Mouse (Mus musculus) heart, embryonic 12.5 days (tissue): ENCODE results near the gene Edem2. TPM values are rescaled to one million over a fixed set of nuclear protein-coding genes. Genes with fewer than 3 reads are reported as not detected.

Source experiments
- ATAC-seq: fragments of 200-750 bp; cut with Nextera tagmentation; 2 replicates; pipeline ENCODE4 v1.8.0; 2017; ENCODE audit warnings: moderate TSS enrichment, moderate library complexity; ENCODE audit not compliant: insufficient number of reproducible peaks, low FRiP score
- H3K27ac ChIP-seq: fragments of 300-500 bp; sonication (generic); 2 replicates; pipeline ENCODE4 v1.5.1; 2016; ENCODE audit warnings: mild to moderate bottlenecking, moderate library complexity; ENCODE audit not compliant: poor library complexity, severe bottlenecking
- H3K27me3 ChIP-seq: fragments of 300-500 bp; sonication (generic); replicated peaks from 2 replicates; pipeline ENCODE4 v1.6.1; 2016; ENCODE audit warnings: mild to moderate bottlenecking, moderate library complexity
- H3K36me3 ChIP-seq: fragments of 300-500 bp; sonication (generic); 2 replicates; pipeline ENCODE4 v1.6.1; 2016; ENCODE audit warnings: mild to moderate bottlenecking, moderate library complexity
- H3K4me1 ChIP-seq: fragments of 300-500 bp; sonication (generic); replicated peaks from 2 replicates; pipeline ENCODE4 v1.6.1; 2016; ENCODE audit warnings: mild to moderate bottlenecking
- H3K4me2 ChIP-seq: fragments of 300-500 bp; sonication (generic); 2 replicates; pipeline ENCODE4 v1.6.1; 2016; ENCODE audit warnings: mild to moderate bottlenecking, moderate library complexity
- H3K4me3 ChIP-seq: fragments of 300-500 bp; sonication (generic); 2 replicates; pipeline ENCODE4 v1.5.1; 2016; ENCODE audit warnings: mild to moderate bottlenecking
- H3K9ac ChIP-seq: fragments of 300-500 bp; sonication (generic); 2 replicates; pipeline ENCODE4 v1.6.1; 2016; ENCODE audit warnings: mild to moderate bottlenecking, moderate library complexity
- H3K9me3 ChIP-seq: fragments of 300-500 bp; sonication (generic); replicated peaks from 2 replicates; pipeline ENCODE4 v1.6.1; 2016; ENCODE audit warnings: mild to moderate bottlenecking, moderate library complexity
- WGBS: fragments of 180-500 bp; shearing (Covaris S2); methylation state at CpG from one replicate; pipeline ENCODE4 v1.1.7; 2016; 5-methylcytosine and 5-hydroxymethylcytosine counted together
- polyA plus RNA-seq: library from polyadenylated mRNA; unstranded; fragments of >200 nt; fragmentation: Nextera tagmentation; extraction: Ambion mirVana; gene quantifications from 2 replicates; pipeline ENCODE4 v1.2.1, GENCODE M21; 2016

Gene Edem2
- polyA plus RNA-seq, 1 experiment from 2014 or later: 26.7 TPM

- H3K9ac ChIP-seq: no peak overlapping the region
- ATAC-seq: no peak
- 75% methylated on average over 5 of the region's 5 CpGs for whole genome bisulfite sequencing
Observed at GRCm38 (mm10) chr2:155735080-155735479, 5.8 kb upstream of the Edem2 start.

GRCm38 (mm10) chr2:155728742-155729141 is 533 bp downstream of the Edem2 start:
- no peak overlapping the region for H3K27ac ChIP-seq
- H3K4me1 ChIP-seq: peaks cover 6% of the 10 kb centered on the region
- H3K4me3 ChIP-seq: peak overlapping the region; percentile 87
- peak overlapping the region; percentile 93 for H3K4me2 ChIP-seq
- peaks cover 12% of the 10 kb centered on the region for H3K36me3 ChIP-seq
- H3K9ac ChIP-seq: peak overlapping the region; percentile 90
- no peaks in the 10 kb centered on the region for H3K27me3 ChIP-seq
- WGBS: 4% methylated on average over 15 of the region's 15 CpGs
- ATAC-seq: no peak
- H3K9me3 ChIP-seq: no peaks in the 10 kb centered on the region

More at GRCm38 (mm10) chr2:155735080-155735479, 5.8 kb upstream of the Edem2 start:
- Histone ChIP-seq H3K27ac (no peak overlapping the region), H3K4me3 (no peak overlapping the region), H3K4me1 (no peaks in the 10 kb centered on the region), H3K27me3 (no peaks in the 10 kb centered on the region), H3K36me3 (no peaks in the 10 kb centered on the region), H3K9me3 (no peaks in the 10 kb centered on the region), H3K4me2 (no peak overlapping the region)

- H3K4me1 ChIP-seq: peaks cover 6% of the 10 kb centered on the region
- no peaks in the 10 kb centered on the region for H3K9me3 ChIP-seq
- no peak overlapping the region for H3K27ac ChIP-seq
- no peak for ATAC-seq
- H3K4me2 ChIP-seq: no peak overlapping the region
- H3K36me3 ChIP-seq: peaks cover 15% of the 10 kb centered on the region
- WGBS: 77% methylated on average over 7 of the region's 7 CpGs
- H3K9ac ChIP-seq: no peak overlapping the region
- H3K27me3 ChIP-seq: no peaks in the 10 kb centered on the region
- H3K4me3 ChIP-seq: no peak overlapping the region
Observed at GRCm38 (mm10) chr2:155727764-155728395, 1.4 kb downstream of the Edem2 start.

- H3K27ac ChIP-seq: no peak overlapping the region
- H3K4me1 ChIP-seq: peaks cover 6% of the 10 kb centered on the region
- no peak overlapping the region for H3K4me2 ChIP-seq
- no peak for ATAC-seq
- H3K27me3 ChIP-seq: no peaks in the 10 kb centered on the region
- peaks cover 26% of the 10 kb centered on the region for H3K36me3 ChIP-seq
- no peak overlapping the region for H3K4me3 ChIP-seq
- H3K9me3 ChIP-seq: no peaks in the 10 kb centered on the region
- WGBS: 85% methylated on average over 7 of the region's 7 CpGs
- no peak overlapping the region for H3K9ac ChIP-seq
Observed at GRCm38 (mm10) chr2:155726302-155726701, 3.0 kb downstream of the Edem2 start.

GRCm38 (mm10) chr2:155724526-155724925 is 4.7 kb downstream of the Edem2 start:
- Histone ChIP-seq H3K4me2 (no peak overlapping the region), H3K27ac (no peak overlapping the region), H3K27me3 (no peaks in the 10 kb centered on the region), H3K9me3 (no peaks in the 10 kb centered on the region), H3K4me1 (peaks cover 6% of the 10 kb centered on the region), H3K9ac (no peak overlapping the region), H3K4me3 (no peak overlapping the region), H3K36me3 (peaks cover 27% of the 10 kb centered on the region)
- ATAC-seq: no peak
- WGBS: 77% methylated on average over 6 of the region's 6 CpGs

GRCm38 (mm10) chr2:155724036-155724435 is 5.2 kb downstream of the Edem2 start:
- no peak overlapping the region for H3K27ac ChIP-seq
- 34% methylated on average over 5 of the region's 5 CpGs for WGBS

GRCm38 (mm10) chr2:155720585-155720984 is 8.7 kb downstream of the Edem2 start:
- no peak for ATAC-seq
- Histone ChIP-seq H3K36me3 (peaks cover 44% of the 10 kb centered on the region), H3K9ac (no peak overlapping the region), H3K9me3 (no peaks in the 10 kb centered on the region), H3K4me3 (no peak overlapping the region), H3K4me2 (no peak overlapping the region), H3K27me3 (no peaks in the 10 kb centered on the region), H3K27ac (no peak overlapping the region), H3K4me1 (no peaks in the 10 kb centered on the region)
- 78% methylated on average over 5 of the region's 5 CpGs for WGBS

More at GRCm38 (mm10) chr2:155724036-155724435, 5.2 kb downstream of the Edem2 start:
- ATAC-seq: no peak
- H3K4me2 ChIP-seq: no peak overlapping the region
- H3K4me3 ChIP-seq: no peak overlapping the region
- H3K9me3 ChIP-seq: no peaks in the 10 kb centered on the region
- no peaks in the 10 kb centered on the region for H3K27me3 ChIP-seq
- H3K36me3 ChIP-seq: peaks cover 32% of the 10 kb centered on the region
- no peak overlapping the region for H3K9ac ChIP-seq
- H3K4me1 ChIP-seq: peaks cover 6% of the 10 kb centered on the region

- Histone ChIP-seq H3K9ac (no peak overlapping the region), H3K4me3 (no peak overlapping the region), H3K36me3 (peaks cover 64% of the 10 kb centered on the region), H3K27ac (no peak overlapping the region), H3K27me3 (no peaks in the 10 kb centered on the region), H3K4me2 (no peak overlapping the region), H3K4me1 (no peaks in the 10 kb centered on the region), H3K9me3 (no peaks in the 10 kb centered on the region)
- ATAC-seq: no peak
- WGBS: 74% methylated on average over 12 of the region's 12 CpGs
Observed at GRCm38 (mm10) chr2:155717082-155717990, 11.9 kb downstream of the Edem2 start.

GRCm38 (mm10) chr2:155710557-155710956 is 18.7 kb downstream of the Edem2 start:
- ATAC-seq: no peak
- no peaks in the 10 kb centered on the region for H3K27me3 ChIP-seq
- no peak overlapping the region for H3K4me2 ChIP-seq
- WGBS: 84% methylated on average over 11 of the region's 11 CpGs
- H3K4me3 ChIP-seq: no peak overlapping the region
- H3K4me1 ChIP-seq: peaks cover 10% of the 10 kb centered on the region
- H3K36me3 ChIP-seq: peaks cover 63% of the 10 kb centered on the region
- H3K9ac ChIP-seq: no peak overlapping the region
- no peaks in the 10 kb centered on the region for H3K9me3 ChIP-seq
- no peak overlapping the region for H3K27ac ChIP-seq

GRCm38 (mm10) chr2:155707251-155707650 is 22.0 kb downstream of the Edem2 start:
- Histone ChIP-seq H3K27me3 (no peaks in the 10 kb centered on the region), H3K4me2 (no peak overlapping the region), H3K9me3 (no peaks in the 10 kb centered on the region), H3K4me3 (no peak overlapping the region), H3K36me3 (peaks cover 49% of the 10 kb centered on the region), H3K27ac (no peak overlapping the region), H3K9ac (peak overlapping the region; percentile 48; the same call in 1 of the 2 replicates), H3K4me1 (peaks cover 13% of the 10 kb centered on the region)
- no peak for ATAC-seq
- WGBS: 79% methylated on average over 4 of the region's 4 CpGs

GRCm38 (mm10) chr2:155703630-155704029 is 25.6 kb downstream of the Edem2 start:
- Histone ChIP-seq H3K27me3 (no peaks in the 10 kb centered on the region), H3K4me3 (no peak overlapping the region), H3K9ac (no peak overlapping the region), H3K27ac (no peak overlapping the region), H3K4me2 (no peak overlapping the region), H3K4me1 (peaks cover 13% of the 10 kb centered on the region), H3K36me3 (peaks cover 45% of the 10 kb centered on the region), H3K9me3 (no peaks in the 10 kb centered on the region)
- 79% methylated on average over 4 of the region's 4 CpGs for WGBS
- no peak for ATAC-seq
